In the genomic region with DNA sequence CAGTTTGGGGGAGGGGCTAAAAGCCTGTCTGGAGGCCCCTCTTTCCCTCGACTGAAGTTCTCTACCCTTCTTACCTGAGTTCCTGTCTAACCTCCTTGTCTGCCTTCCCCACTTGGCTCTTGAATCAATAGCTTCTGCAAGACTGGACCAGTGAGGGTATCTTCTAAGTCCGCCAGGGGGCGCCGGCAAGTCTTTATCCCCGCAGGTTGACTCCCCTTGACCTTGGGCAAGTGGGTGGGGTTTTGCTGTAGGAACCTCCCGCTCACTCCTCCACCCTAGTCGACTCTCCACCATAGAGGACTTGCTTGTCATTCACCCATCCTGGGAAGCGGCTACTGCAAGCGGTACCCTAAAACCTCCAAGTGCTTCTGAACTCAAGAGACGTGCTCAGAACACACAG, we compare ENCODE assay signal across 9 mouse cellular contexts. TPM values are rescaled to one million over a fixed set of nuclear protein-coding genes. Genes with fewer than 3 reads are reported as not detected.
DNase-seq lines count a peak whose midpoint lies in the region; ATAC-seq and TF ChIP-seq lines count a peak whose summit lies in the region.
"Had no signal": no experiment of that assay in that cellular context is flagged by ENCODE, and none has a peak within 500 bp of the region (broad histone marks: within the 10 kb centered on the region; RNA-seq: fewer than 3 reads in every experiment).

No protein-coding gene starts in this region.

- H3K4me2 ChIP-seq in liver, postnatal 0 days (ENCODE audit: low read depth, low read length) = no peak overlapping the region

- H3K9me3 ChIP-seq in liver, postnatal 0 days (ENCODE audit: low read length) = no peaks in the 10 kb centered on the region

- ATAC-seq in activated CD4-positive, CD25-positive, alpha-beta regulatory T cell, adult 4 months = peak; percentile 40
- peak; percentile 95 for ATAC-seq in common myeloid progenitor, adult 5-6 weeks (replicated peaks; ENCODE audit: low read depth, poor library complexity, severe bottlenecking)
- peak; percentile 54 for ATAC-seq in granulocyte monocyte progenitor cell, adult 5-6 weeks (replicated peaks; ENCODE audit: poor library complexity, severe bottlenecking)
- 0 out of 2 replicates have a peak, but pooled peaks have one; percentile 29 for ATAC-seq in liver, postnatal 0 days

- 0 out of 2 replicates have a peak, but pooled peaks cover 2% of the 10 kb centered on the region for H3K4me1 ChIP-seq in liver, postnatal 0 days (ENCODE audit: insufficient read depth)
- H3K4me1 ChIP-seq in thymus, adult 2 months (replicated peaks; ENCODE audit: control insufficient read depth, insufficient read depth, low read length) = peaks cover 6% of the 10 kb centered on the region

- H3K27me3 ChIP-seq in liver, postnatal 0 days (ENCODE audit: insufficient read depth, low read length) = peaks cover 55% of the 10 kb centered on the region
- peaks cover 20% of the 10 kb centered on the region for H3K27me3 ChIP-seq in thymus, adult 2 months (ENCODE audit: control insufficient read depth, insufficient read depth, low read length)

- no peak for TF ChIP-seq EP300 in liver, postnatal 0 days (IDR thresholded peaks at IDR 0.05; ENCODE audit: low read depth)

- peak; percentile 73 for TF ChIP-seq CTCF in liver, postnatal 0 days (IDR thresholded peaks at IDR 0.05; ENCODE audit: low read depth)
- peak; percentile 78; the same call in 1 of the 2 replicates for TF ChIP-seq CTCF in thymus, adult 2 months (IDR thresholded peaks at IDR 0.05; ENCODE audit: borderline replicate concordance, control insufficient read depth, extremely low read depth, insufficient read depth, low read length, poor library complexity)

- DNase-seq in CD4-positive, CD25-positive, alpha-beta regulatory T cell, adult 2 months (ENCODE audit: low read depth, low spot score) = peak; percentile 89
- peak; percentile 63 to 85 for DNase-seq in kidney, postnatal 36 days
- DNase-seq in liver, postnatal 0 days = peak; percentile 78
- DNase-seq in ovary, postnatal 14 days (ENCODE audit: low spot score) = peak; percentile 30
- peak; percentile 84 for DNase-seq in thymus, adult 2 months

- TF ChIP-seq POLR2A in thymus, adult 2 months (IDR thresholded peaks at IDR 0.05; ENCODE audit: control insufficient read depth, extremely low read depth, insufficient read depth, low read length, poor library complexity) = no peak

- no peak overlapping the region for H3K4me3 ChIP-seq in liver, postnatal 0 days (ENCODE audit: low read depth, low read length)
- H3K4me3 ChIP-seq in thymus, adult 2 months (ENCODE audit: control insufficient read depth, insufficient read depth, low read length) = no peak overlapping the region

- no peak overlapping the region for H3K27ac ChIP-seq in liver, postnatal 0 days (ENCODE audit: low read depth)
- H3K27ac ChIP-seq in thymus, adult 2 months (ENCODE audit: control insufficient read depth, insufficient read depth, low read length) = no peak overlapping the region

- H3K36me3 ChIP-seq in liver, postnatal 0 days (replicated peaks; ENCODE audit: insufficient read depth, low read length) = no peaks in the 10 kb centered on the region
- no peaks in the 10 kb centered on the region for H3K36me3 ChIP-seq in thymus, adult 2 months (ENCODE audit: control insufficient read depth, insufficient read depth, low read length)

- 10% methylated on average over 10 of the region's 10 CpGs for WGBS in liver, postnatal 0 days (ENCODE audit: insufficient replicate concordance)
- WGBS in thymus, adult 2 months = 16% methylated on average over 10 of the region's 10 CpGs

- no peak overlapping the region for H3K9ac ChIP-seq in liver, postnatal 0 days (replicated peaks)

RNA-seq across cellular contexts. Expression of a gene that starts 2.4 kb away (rescaled TPM):
- polyA plus RNA-seq in activated CD4-positive, CD25-positive, alpha-beta regulatory T cell, adult 4 months (2017; shearing (Covaris generic)) = under 1 TPM; 0.09 to 0.11 TPM
- total RNA-seq in common myeloid progenitor, adult 5-6 weeks (2017) = not detected in 2 replicates
- not detected in 2 replicates for total RNA-seq in granulocyte monocyte progenitor cell, adult 5-6 weeks (2014; fragmentation: Nextera tagmentation)
- total RNA-seq in granulocyte monocyte progenitor cell, adult 5-6 weeks (2017) = not detected in 2 replicates
- not detected in 2 replicates for polyA plus RNA-seq in liver, postnatal 0 days (2015; fragmentation: Nextera tagmentation; extraction: Ambion mirVana)
- 0.30 and 0.42 TPM in 2 replicates for polyA plus RNA-seq in thymus, adult 2 months (2012; rRNA removed)

RNA-seq across cellular contexts. Expression of a gene that starts 25.3 kb away (rescaled TPM):
- polyA plus RNA-seq in activated CD4-positive, CD25-positive, alpha-beta regulatory T cell, adult 4 months (2017; shearing (Covaris generic)) = 10 to 100 TPM; 18.9 to 21.6 TPM
- 19.2 and 24.3 TPM in 2 replicates for total RNA-seq in common myeloid progenitor, adult 5-6 weeks (2017)
- 34.9 and 40.9 TPM in 2 replicates for total RNA-seq in granulocyte monocyte progenitor cell, adult 5-6 weeks (2014; fragmentation: Nextera tagmentation)
- total RNA-seq in granulocyte monocyte progenitor cell, adult 5-6 weeks (2017) = 32.7 and 40.0 TPM in 2 replicates
- polyA plus RNA-seq in liver, postnatal 0 days (2015; fragmentation: Nextera tagmentation; extraction: Ambion mirVana) = 27.0 and 27.5 TPM in 2 replicates
- 22.5 and 25.0 TPM in 2 replicates for polyA plus RNA-seq in thymus, adult 2 months (2012; rRNA removed)

RNA-seq across cellular contexts. Expression of a gene that starts 34.5 kb away (rescaled TPM):
- 10 to 100 TPM; 74.4 to 88.7 TPM for polyA plus RNA-seq in activated CD4-positive, CD25-positive, alpha-beta regulatory T cell, adult 4 months (2017; shearing (Covaris generic))
- 363 and 374 TPM in 2 replicates for total RNA-seq in common myeloid progenitor, adult 5-6 weeks (2017)
- total RNA-seq in granulocyte monocyte progenitor cell, adult 5-6 weeks (2014; fragmentation: Nextera tagmentation) = 195 and 214 TPM in 2 replicates
- 361 and 380 TPM in 2 replicates for total RNA-seq in granulocyte monocyte progenitor cell, adult 5-6 weeks (2017)
- polyA plus RNA-seq in liver, postnatal 0 days (2015; fragmentation: Nextera tagmentation; extraction: Ambion mirVana) = 64.3 and 65.7 TPM in 2 replicates
- polyA plus RNA-seq in thymus, adult 2 months (2012; rRNA removed) = 169 and 179 TPM in 2 replicates

RNA-seq across cellular contexts. Expression of a gene that starts 53.8 kb away (rescaled TPM):
- not detected for polyA plus RNA-seq in activated CD4-positive, CD25-positive, alpha-beta regulatory T cell, adult 4 months (2017; shearing (Covaris generic))
- total RNA-seq in common myeloid progenitor, adult 5-6 weeks (2017) = not detected in 2 replicates
- 39.4 TPM in 1 of 2 replicates, not detected in the other for total RNA-seq in granulocyte monocyte progenitor cell, adult 5-6 weeks (2014; fragmentation: Nextera tagmentation)
- total RNA-seq in granulocyte monocyte progenitor cell, adult 5-6 weeks (2017) = not detected in 2 replicates
- polyA plus RNA-seq in liver, postnatal 0 days (2015; fragmentation: Nextera tagmentation; extraction: Ambion mirVana) = not detected in 2 replicates
- not detected in 2 replicates for polyA plus RNA-seq in thymus, adult 2 months (2012; rRNA removed)
- polyA plus RNA-seq: large intestine, adult 2 months had no signal

RNA-seq across cellular contexts. Expression of a gene that starts 55.6 kb away (rescaled TPM):
- 10 to 100 TPM; 29.3 to 37.0 TPM for polyA plus RNA-seq in activated CD4-positive, CD25-positive, alpha-beta regulatory T cell, adult 4 months (2017; shearing (Covaris generic))
- 20.5 and 25.1 TPM in 2 replicates for total RNA-seq in common myeloid progenitor, adult 5-6 weeks (2017)
- 20.3 and 31.4 TPM in 2 replicates for total RNA-seq in granulocyte monocyte progenitor cell, adult 5-6 weeks (2014; fragmentation: Nextera tagmentation)
- 19.2 and 20.8 TPM in 2 replicates for total RNA-seq in granulocyte monocyte progenitor cell, adult 5-6 weeks (2017)
- 8.5 and 8.6 TPM in 2 replicates for polyA plus RNA-seq in liver, postnatal 0 days (2015; fragmentation: Nextera tagmentation; extraction: Ambion mirVana)
- 32.7 and 36.3 TPM in 2 replicates for polyA plus RNA-seq in thymus, adult 2 months (2012; rRNA removed)

Comparison
In these comparisons a context has a peak if more than half of its experiments do, and no peak if none do; other contexts are left out.
1. DNase-seq: peak in every context shown above with its lines; median percentile 89 in CD4-positive, CD25-positive, alpha-beta regulatory T cell, adult 2 months; 84 in thymus, adult 2 months; 78 in liver, postnatal 0 days; 74 in kidney, postnatal 36 days; 30 in ovary, postnatal 14 days.
2. ATAC-seq: peak in every context shown above with its lines; median percentile 95 in common myeloid progenitor, adult 5-6 weeks; 54 in granulocyte monocyte progenitor cell, adult 5-6 weeks; 40 in activated CD4-positive, CD25-positive, alpha-beta regulatory T cell, adult 4 months; 29 in liver, postnatal 0 days.